Mouse (Mus musculus): ENCODE measurements around the gene Imp3. TPM values are rescaled to one million over a fixed set of nuclear protein-coding genes. Genes with fewer than 3 reads are reported as not detected.
A peak's percentile ranks its signal among the peaks of the same experiment; 100 is the strongest.

Gene Imp3
- polyA plus RNA-seq, 1 experiment from 2014 or later, result 76.3 TPM

- DNase-seq (ENCODE audit: low read depth, low spot score), result no peak
- POLR2A ChIA-PET, result interaction anchor here (4.2 kb wide), 1 partner anchor 12 kb away, joined by 13 read pairs; the partner anchor contains the start of gene Snx33
- in situ Hi-C loops (cut with MboI; ENCODE audit: low pct_unique_long_range_greater_than_20kb), result no loop called here
- TF ChIP-seq CTCF (IDR thresholded peaks at IDR 0.05), result no peak
- ATAC-seq, result no peak
- CTCF ChIA-PET, result interaction anchor here (1.5 kb wide), 1 partner anchor 12 kb away, joined by 3 read pairs; the partner anchor contains the start of gene Snx33
- H3K27me3 ChIP-seq, result no peaks in the 10 kb centered on the region
These were observed 21.4 kb upstream of the Imp3 start for GRCm38 (mm10) chr9:56915695-56916410.

GRCm38 (mm10) chr9:56917131-56917530 is 20.1 kb upstream of the Imp3 start:
- DNase-seq (ENCODE audit: low read depth, low spot score) (no peak), ATAC-seq (no peak)
- in situ Hi-C loops (cut with MboI; ENCODE audit: low pct_unique_long_range_greater_than_20kb), result no loop called here
- CTCF ChIA-PET, result no interaction called here
- no peak for TF ChIP-seq CTCF (IDR thresholded peaks at IDR 0.05)
- POLR2A ChIA-PET, result no interaction called here
- no peaks in the 10 kb centered on the region for H3K27me3 ChIP-seq

- ChIA-PET POLR2A (no interaction called here), CTCF (no interaction called here)
- no peak for DNase-seq (ENCODE audit: low read depth, low spot score)
- in situ Hi-C loops (cut with MboI; ENCODE audit: low pct_unique_long_range_greater_than_20kb), result no loop called here
- ATAC-seq, result no peak
- no peak for TF ChIP-seq CTCF (IDR thresholded peaks at IDR 0.05)
- H3K27me3 ChIP-seq, result no peaks in the 10 kb centered on the region
These were observed 18.8 kb upstream of the Imp3 start for GRCm38 (mm10) chr9:56918466-56918865.

GRCm38 (mm10) chr9:56922746-56923145 is 14.5 kb upstream of the Imp3 start:
- ATAC-seq (no peak), DNase-seq (ENCODE audit: low read depth, low spot score) (no peak)
- H3K27me3 ChIP-seq, result no peaks in the 10 kb centered on the region
- CTCF ChIA-PET, result interaction anchor here (0.8 to 1.1 kb wide), 4 partner anchors 9 to 33 kb away, joined by 3 read pairs; no protein-coding TSS in a partner anchor
- POLR2A ChIA-PET, result no interaction called here
- no peak for TF ChIP-seq CTCF (IDR thresholded peaks at IDR 0.05)
- in situ Hi-C loops (cut with MboI; ENCODE audit: low pct_unique_long_range_greater_than_20kb), result no loop called here

GRCm38 (mm10) chr9:56923841-56924650 is 13.2 kb upstream of the Imp3 start:
- in situ Hi-C loops (cut with MboI; ENCODE audit: low pct_unique_long_range_greater_than_20kb), result no loop called here
- H3K27me3 ChIP-seq, result no peaks in the 10 kb centered on the region
- DNase-seq (ENCODE audit: low read depth, low spot score) (no peak), ATAC-seq (no peak)
- TF ChIP-seq CTCF (IDR thresholded peaks at IDR 0.05), result no peak
- ChIA-PET CTCF (interaction anchor here (0.8 to 1.4 kb wide), 3 partner anchors 16 to 31 kb away, joined by 3 to 5 read pairs (median 5); no protein-coding TSS in a partner anchor), POLR2A (interaction anchor here (1.7 to 2.3 kb wide), 2 partner anchors 17 to 31 kb away, joined by 6 to 8 read pairs; no protein-coding TSS in a partner anchor)

- in situ Hi-C loops (cut with MboI; ENCODE audit: low pct_unique_long_range_greater_than_20kb), result loop anchor here (5.0 to 25.0 kb wide), 2 partner anchors 208 to 513 kb away; partner anchors contain the start of genes Man2c1 and Ppcdc
- peak; percentile 79 for DNase-seq (ENCODE audit: low read depth, low spot score)
- CTCF ChIA-PET, result interaction anchor here (0.8 to 1.4 kb wide), 2 partner anchors 16 to 25 kb away, joined by 3 to 5 read pairs; no protein-coding TSS in a partner anchor
- peak; percentile 61 for ATAC-seq
- POLR2A ChIA-PET, result interaction anchor here (1.7 to 2.3 kb wide), 2 partner anchors 17 to 31 kb away, joined by 6 to 8 read pairs; no protein-coding TSS in a partner anchor
- H3K27me3 ChIP-seq, result no peaks in the 10 kb centered on the region
- TF ChIP-seq CTCF (IDR thresholded peaks at IDR 0.05), result no peak
These were observed 12.6 kb upstream of the Imp3 start for GRCm38 (mm10) chr9:56924651-56925027.

GRCm38 (mm10) chr9:56925291-56926024 is 11.8 kb upstream of the Imp3 start:
- CTCF ChIA-PET, result interaction anchor here (1.0 to 1.4 kb wide), 2 partner anchors 19 to 34 kb away, joined by 3 read pairs; no protein-coding TSS in a partner anchor
- H3K27me3 ChIP-seq, result no peaks in the 10 kb centered on the region
- POLR2A ChIA-PET, result interaction anchor here (0.6 to 2.3 kb wide), 3 partner anchors 18 to 513 kb away, joined by 3 to 8 read pairs (median 6); no protein-coding TSS in a partner anchor
- in situ Hi-C loops (cut with MboI; ENCODE audit: low pct_unique_long_range_greater_than_20kb), result loop anchor here (5.0 to 25.0 kb wide), 2 partner anchors 207 to 512 kb away; partner anchors contain the start of genes Man2c1 and Ppcdc
- DNase-seq (ENCODE audit: low read depth, low spot score) (no peak), ATAC-seq (no peak)
- no peak for TF ChIP-seq CTCF (IDR thresholded peaks at IDR 0.05)

GRCm38 (mm10) chr9:56926025-56926360 is 11.3 kb upstream of the Imp3 start:
- in situ Hi-C loops (cut with MboI; ENCODE audit: low pct_unique_long_range_greater_than_20kb), result loop anchor here (5.0 to 25.0 kb wide), 2 partner anchors 206 to 511 kb away; partner anchors contain the start of genes Man2c1 and Ppcdc
- ATAC-seq (no peak), DNase-seq (ENCODE audit: low read depth, low spot score) (no peak)
- TF ChIP-seq CTCF (IDR thresholded peaks at IDR 0.05), result no peak
- CTCF ChIA-PET, result interaction anchor here (1.0 to 2.8 kb wide), 3 partner anchors 19 to 34 kb away, joined by 3 to 16 read pairs (median 3); no protein-coding TSS in a partner anchor
- no peaks in the 10 kb centered on the region for H3K27me3 ChIP-seq
- POLR2A ChIA-PET, result interaction anchor here (0.6 to 2.3 kb wide), 3 partner anchors 16 to 512 kb away, joined by 3 to 8 read pairs (median 3); no protein-coding TSS in a partner anchor

- ChIA-PET CTCF (interaction anchor here (0.9 to 2.8 kb wide), 3 partner anchors 20 to 84 kb away, joined by 3 to 16 read pairs (median 3); no protein-coding TSS in a partner anchor), POLR2A (interaction anchor here (0.6 to 2.2 kb wide), 3 partner anchors 12 to 512 kb away, joined by 3 to 13 read pairs (median 3); no protein-coding TSS in a partner anchor)
- DNase-seq (ENCODE audit: low read depth, low spot score) (no peak), ATAC-seq (no peak)
- in situ Hi-C loops (cut with MboI; ENCODE audit: low pct_unique_long_range_greater_than_20kb), result loop anchor here (5.0 to 25.0 kb wide), 2 partner anchors 206 to 511 kb away; partner anchors contain the start of genes Man2c1 and Ppcdc
- no peak for TF ChIP-seq CTCF (IDR thresholded peaks at IDR 0.05)
- H3K27me3 ChIP-seq, result peaks cover under 1% of the 10 kb centered on the region
These were observed 10.9 kb upstream of the Imp3 start for GRCm38 (mm10) chr9:56926387-56926786.

Data from Patski (cell line).